Mouse (Mus musculus) limb, embryonic 12.5 days (tissue): Measurements from ENCODE around the gene Pex11b. TPM values are rescaled to one million over a fixed set of nuclear protein-coding genes. Genes with fewer than 3 reads are reported as not detected.

Source experiments
- ATAC-seq: fragments of 200-750 bp; cut with Nextera tagmentation; 2 replicates; pipeline ENCODE4 v1.8.0; 2017; ENCODE audit warnings: low read depth, moderate TSS enrichment; ENCODE audit not compliant: insufficient number of reproducible peaks, insufficient read depth, low FRiP score, low TSS enrichment
- H3K27ac ChIP-seq: fragments of 300-500 bp; sonication (generic); 2 replicates; pipeline ENCODE4 v1.5.1; 2016; ENCODE audit warnings: mild to moderate bottlenecking, moderate library complexity
- H3K27me3 ChIP-seq: fragments of 300-500 bp; sonication (generic); 2 replicates; pipeline ENCODE4 v1.6.1; 2016; ENCODE audit warnings: mild to moderate bottlenecking, moderate library complexity
- H3K36me3 ChIP-seq: fragments of 300-500 bp; sonication (generic); 2 replicates; pipeline ENCODE4 v1.6.1; 2016; ENCODE audit warnings: mild to moderate bottlenecking, moderate library complexity
- H3K4me1 ChIP-seq: fragments of 300-500 bp; sonication (generic); replicated peaks from 2 replicates; pipeline ENCODE4 v1.6.1; 2016
- H3K4me2 ChIP-seq: fragments of 300-500 bp; sonication (generic); 2 replicates; pipeline ENCODE4 v1.6.1; 2016; ENCODE audit warnings: mild to moderate bottlenecking, moderate library complexity
- H3K4me3 ChIP-seq: fragments of 300-500 bp; sonication (generic); replicated peaks from 2 replicates; pipeline ENCODE4 v1.5.1; 2016; ENCODE audit warnings: mild to moderate bottlenecking
- H3K9ac ChIP-seq: fragments of 300-500 bp; sonication (generic); replicated peaks from 2 replicates; pipeline ENCODE4 v1.6.1; 2016; ENCODE audit warnings: mild to moderate bottlenecking, moderate library complexity
- H3K9me3 ChIP-seq: fragments of 300-500 bp; sonication (generic); 2 replicates; pipeline ENCODE4 v1.6.1; 2016; ENCODE audit warnings: mild to moderate bottlenecking, moderate library complexity
- WGBS: fragments of 180-500 bp; shearing (Covaris S2); methylation state at CpG from one replicate; pipeline ENCODE4 v1.1.7; 2016; 5-methylcytosine and 5-hydroxymethylcytosine counted together
- polyA plus RNA-seq: library from polyadenylated mRNA; unstranded; fragments of >200 nt; fragmentation: Nextera tagmentation; extraction: Ambion mirVana; gene quantifications from 2 replicates; pipeline ENCODE4 v1.2.1, GENCODE M21; 2016

The Pex11b gene
- polyA plus RNA-seq, 1 experiment from 2014 or later: 53.9 TPM

GRCm38 (mm10) chr3:96629729-96630600, 5.2 kb upstream of the Pex11b start, which contains the start of gene Rbm8a:
TSS of gene Rbm8a (plus strand) at chr3:96629933.
- WGBS: under 1% methylated on average over 48 of the region's 48 CpGs
- Histone ChIP-seq H3K27ac (peak within 1 kb of the TSS; percentile 79), H3K36me3 (peaks cover 54% of the 10 kb centered on the region), H3K4me3 (peak within 1 kb of the TSS; percentile 72), H3K9ac (peak within 1 kb of the TSS; percentile 81), H3K9me3 (no peaks in the 10 kb centered on the region), H3K4me2 (peak within 1 kb of the TSS; percentile 73), H3K27me3 (no peaks in the 10 kb centered on the region), H3K4me1 (peaks cover 22% of the 10 kb centered on the region)
- ATAC-seq: peak; percentile 92

DNA sequence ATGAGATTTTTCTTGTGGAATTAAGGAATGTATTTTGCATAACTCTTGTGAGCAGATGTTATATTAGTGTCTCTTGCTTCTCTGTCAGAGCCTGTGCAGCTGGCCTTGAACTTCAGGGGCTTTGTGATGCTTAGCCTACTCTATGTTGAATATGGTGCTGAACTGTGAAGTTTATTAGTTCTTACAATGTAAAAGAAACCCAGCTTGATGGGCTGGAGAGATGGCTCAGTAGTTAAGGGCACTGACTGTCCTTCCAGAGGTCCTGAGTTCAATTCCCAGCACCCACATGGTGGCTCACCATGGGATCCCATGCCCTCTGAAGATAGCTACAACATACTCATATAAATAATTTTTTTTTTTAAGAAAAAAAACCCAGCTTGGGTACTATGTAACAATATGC, 3.1 kb upstream of the Pex11b start:
- no peak for ATAC-seq
- Histone ChIP-seq H3K27ac (no peak overlapping the region), H3K9ac (no peak overlapping the region), H3K27me3 (no peaks in the 10 kb centered on the region), H3K4me3 (no peak overlapping the region), H3K36me3 (peaks cover 40% of the 10 kb centered on the region), H3K4me2 (no peak overlapping the region), H3K9me3 (no peaks in the 10 kb centered on the region), H3K4me1 (peaks cover 34% of the 10 kb centered on the region)

GRCm38 (mm10) chr3:96634015-96634414, 1.2 kb upstream of the Pex11b start:
- no peak for ATAC-seq
- H3K4me2 ChIP-seq: no peak overlapping the region
- H3K4me3 ChIP-seq: no peak overlapping the region
- H3K27me3 ChIP-seq: no peaks in the 10 kb centered on the region
- peaks cover 53% of the 10 kb centered on the region for H3K36me3 ChIP-seq
- H3K4me1 ChIP-seq: peaks cover 32% of the 10 kb centered on the region
- WGBS: 72% methylated on average over 1 of the region's 1 CpGs
- H3K9ac ChIP-seq: no peak overlapping the region
- no peaks in the 10 kb centered on the region for H3K9me3 ChIP-seq
- H3K27ac ChIP-seq: no peak overlapping the region

DNA sequence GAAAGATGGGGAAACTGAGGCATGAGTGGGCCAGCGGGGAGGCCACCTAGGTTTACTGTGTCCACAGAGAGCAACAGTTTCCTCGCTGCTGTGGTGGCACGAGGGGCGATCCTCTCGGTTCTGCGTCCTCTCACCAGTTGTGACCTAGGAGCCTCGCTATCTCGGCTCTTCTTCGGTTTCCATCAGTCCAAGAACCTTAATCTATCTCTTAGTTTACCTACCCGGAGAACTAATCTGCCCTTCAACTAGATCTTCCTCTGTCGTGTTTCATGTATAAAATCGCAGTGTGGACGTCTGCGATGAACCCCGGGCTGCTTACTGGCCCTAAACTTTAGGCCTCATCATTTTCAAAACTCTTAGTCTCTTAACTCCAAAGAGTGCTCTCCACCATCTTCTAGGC, 730 bp downstream of the Pex11b start:
- Histone ChIP-seq H3K4me3 (peak overlapping the region; percentile 95), H3K9ac (peak overlapping the region; percentile 95), H3K4me1 (peaks cover 25% of the 10 kb centered on the region), H3K36me3 (peaks cover 71% of the 10 kb centered on the region), H3K9me3 (no peaks in the 10 kb centered on the region), H3K27me3 (no peaks in the 10 kb centered on the region), H3K4me2 (peak overlapping the region; percentile 73), H3K27ac (peak overlapping the region; percentile 92)
- 12% methylated on average over 15 of the region's 15 CpGs for WGBS
- no peak for ATAC-seq

GRCm38 (mm10) chr3:96636448-96636847, 1.3 kb downstream of the Pex11b start:
- peak overlapping the region; percentile 95 for H3K9ac ChIP-seq
- H3K27ac ChIP-seq: no peak overlapping the region
- H3K4me2 ChIP-seq: peak overlapping the region; percentile 73
- H3K4me3 ChIP-seq: peak overlapping the region; percentile 95
- WGBS: 75% methylated on average over 11 of the region's 11 CpGs
- no peaks in the 10 kb centered on the region for H3K9me3 ChIP-seq
- no peak for ATAC-seq
- peaks cover 21% of the 10 kb centered on the region for H3K4me1 ChIP-seq
- H3K36me3 ChIP-seq: peaks cover 71% of the 10 kb centered on the region
- H3K27me3 ChIP-seq: no peaks in the 10 kb centered on the region

GRCm38 (mm10) chr3:96639219-96639618, 4.0 kb downstream of the Pex11b start:
- Histone ChIP-seq H3K27ac (no peak overlapping the region), H3K4me3 (no peak overlapping the region), H3K4me2 (no peak overlapping the region), H3K9me3 (no peaks in the 10 kb centered on the region), H3K4me1 (peaks cover 17% of the 10 kb centered on the region), H3K9ac (no peak overlapping the region), H3K27me3 (no peaks in the 10 kb centered on the region), H3K36me3 (peaks cover 71% of the 10 kb centered on the region)
- WGBS: 73% methylated on average over 1 of the region's 1 CpGs
- no peak for ATAC-seq

- WGBS: 68% methylated on average over 7 of the region's 7 CpGs
- H3K27ac ChIP-seq: no peak within 1 kb of the TSS
- no peaks in the 10 kb centered on the region for H3K9me3 ChIP-seq
- H3K4me1 ChIP-seq: 0 out of 2 replicates have a peak, but pooled peaks cover 4% of the 10 kb centered on the region
- no peak for ATAC-seq
- H3K36me3 ChIP-seq: peaks cover 52% of the 10 kb centered on the region
- no peak within 1 kb of the TSS for H3K4me3 ChIP-seq
- no peak within 1 kb of the TSS for H3K9ac ChIP-seq
- no peaks in the 10 kb centered on the region for H3K27me3 ChIP-seq
- H3K4me2 ChIP-seq: no peak within 1 kb of the TSS
These were observed 10.0 kb downstream of the Pex11b start, which contains the start of gene Itga10 for GRCm38 (mm10) chr3:96645018-96645649. TSS of gene Itga10 (plus strand) at chr3:96645584.

GRCm38 (mm10) chr3:96647365-96647764, 12.2 kb downstream of the Pex11b start:
- Histone ChIP-seq H3K4me2 (no peak overlapping the region), H3K27ac (no peak overlapping the region), H3K9ac (no peak overlapping the region), H3K9me3 (no peaks in the 10 kb centered on the region), H3K27me3 (no peaks in the 10 kb centered on the region), H3K4me3 (no peak overlapping the region), H3K36me3 (peaks cover 32% of the 10 kb centered on the region), H3K4me1 (0 out of 2 replicates have a peak, but pooled peaks cover 4% of the 10 kb centered on the region)
- no peak for ATAC-seq
- WGBS: 80% methylated on average over 3 of the region's 3 CpGs

DNA sequence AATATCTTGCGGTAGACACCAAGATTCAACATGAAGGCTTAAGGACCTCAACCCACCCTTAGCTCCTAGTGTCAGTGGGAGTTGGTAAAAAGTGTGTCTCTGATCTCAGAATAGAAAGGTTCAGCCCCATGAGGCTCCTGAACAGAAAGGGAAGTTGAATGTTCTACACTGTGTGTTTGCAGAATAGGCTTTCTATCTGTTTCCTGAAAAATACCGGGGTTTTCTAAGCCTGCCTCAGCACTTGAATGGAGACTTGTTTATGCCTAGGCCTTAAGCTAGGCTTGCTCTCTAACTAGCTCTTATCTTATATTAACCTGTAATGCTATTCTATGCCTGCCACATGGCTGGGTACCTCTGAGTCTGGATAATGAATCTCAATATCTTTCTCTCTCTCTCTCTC, 25.7 kb downstream of the Pex11b start:
- no peak for ATAC-seq
- Histone ChIP-seq H3K4me2 (no peak overlapping the region), H3K27me3 (no peaks in the 10 kb centered on the region), H3K4me1 (peaks cover 12% of the 10 kb centered on the region), H3K9ac (no peak overlapping the region), H3K27ac (no peak overlapping the region), H3K4me3 (no peak overlapping the region), H3K9me3 (no peaks in the 10 kb centered on the region), H3K36me3 (peaks cover 9% of the 10 kb centered on the region; the same call in 1 of the 2 replicates)
- WGBS: 83% methylated on average over 2 of the region's 2 CpGs

DNA sequence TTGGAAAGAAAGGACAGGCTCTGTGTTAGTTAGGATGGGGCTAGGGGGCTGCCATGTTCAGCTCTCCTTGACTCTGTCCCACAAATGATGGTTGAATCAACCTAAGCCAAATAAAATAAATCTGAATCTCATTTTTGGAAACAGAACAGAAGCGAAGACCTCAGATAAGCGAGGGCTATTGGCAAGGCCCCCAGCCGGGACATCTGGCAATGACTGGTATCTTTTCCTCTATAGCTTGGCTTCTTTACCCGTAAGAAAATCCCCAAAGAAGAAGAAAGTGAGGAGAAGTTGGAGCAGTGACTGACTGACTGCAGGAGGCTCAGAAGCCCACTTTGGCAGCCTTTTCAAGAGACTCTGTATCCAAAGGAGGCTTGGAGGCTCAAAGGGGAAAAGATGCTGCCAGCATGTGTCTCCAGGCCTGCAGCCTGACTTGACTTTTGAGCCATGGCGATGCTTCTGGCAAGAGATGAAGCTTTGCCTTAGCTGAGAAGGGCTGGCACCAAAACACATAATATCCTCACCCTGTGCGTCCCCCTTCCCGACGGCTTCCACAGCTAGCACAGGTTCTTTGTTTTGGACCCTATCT, 27.6 kb downstream of the Pex11b start:
- peak overlapping the region; percentile 31; the same call in 1 of the 2 replicates for H3K9ac ChIP-seq
- H3K36me3 ChIP-seq: no peaks in the 10 kb centered on the region
- peak overlapping the region; percentile 59 for H3K4me2 ChIP-seq
- H3K27me3 ChIP-seq: no peaks in the 10 kb centered on the region
- peak overlapping the region; percentile 86 for H3K27ac ChIP-seq
- WGBS: 45% methylated on average over 8 of the region's 8 CpGs
- no peak for ATAC-seq
- no peaks in the 10 kb centered on the region for H3K9me3 ChIP-seq
- peak overlapping the region; percentile 31 for H3K4me3 ChIP-seq
- H3K4me1 ChIP-seq: peaks cover 12% of the 10 kb centered on the region
